Mouse (Mus musculus) olfactory bulb, adult 2 months (tissue): ENCODE measurements around the gene Ggn.

ENCODE experiments used
- CTCF ChIP-seq: fragments of 200-500 bp; IDR thresholded peaks from 2 replicates; pipeline ENCODE4 v1.5.1; 2012; ENCODE audit warnings: low read depth, mild to moderate bottlenecking, low read length, moderate library complexity; ENCODE audit not compliant: insufficient read depth
- POLR2A ChIP-seq: fragments of 200-500 bp; IDR thresholded peaks from 2 replicates; pipeline ENCODE4 v1.6.1; 2012; ENCODE audit warnings: mild to moderate bottlenecking, low read depth, low read length, moderate library complexity; ENCODE audit not compliant: insufficient read depth

DNA sequence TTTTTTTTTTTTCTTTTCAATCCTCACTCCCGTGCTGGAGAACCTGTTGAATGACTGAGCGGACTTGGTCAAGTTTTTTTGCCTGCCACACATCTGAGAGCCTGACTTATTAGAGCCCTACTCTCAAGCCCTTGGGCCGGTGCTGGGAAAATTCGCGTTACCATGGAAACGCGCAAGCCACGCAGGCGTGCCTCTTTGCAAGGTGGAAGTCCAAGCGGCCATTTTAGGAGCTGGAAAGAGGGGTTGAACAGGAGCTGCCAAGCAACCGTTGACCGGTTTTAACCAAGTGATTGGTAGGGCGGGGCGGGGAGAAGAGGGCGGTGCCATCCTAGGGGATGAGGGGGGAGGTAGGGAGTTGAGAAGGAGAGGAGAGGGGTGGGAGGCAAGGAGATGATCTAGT, 44.8 kb downstream of the Ggn start:
- TF ChIP-seq CTCF (no peak), POLR2A (no peak)
